Mouse (Mus musculus) adrenal gland, adult 10 weeks (tissue): ENCODE results near the gene Tsnax. TPM values are rescaled to one million over a fixed set of nuclear protein-coding genes. Genes with fewer than 3 reads are reported as not detected.

Experiments
- polyA plus RNA-seq: library from polyadenylated mRNA; stranded (reverse); fragments of 350-450 nt; fragmentation: Illumina TruSeq; extraction: RNeasy Lipid Tissue Mini Kit (QIAGEN cat#74804); gene quantifications from one replicate; pipeline ENCODE4 v1.2.3, GENCODE M21; 2014; ENCODE audit warnings: low read depth, low replicate concordance

Tsnax gene
- polyA plus RNA-seq, result 71.2 TPM

GRCm38 (mm10) chr8:125012695-125013627, at the start of gene Tsnax:
TSS of gene Tsnax (plus strand) at chr8:125012997.

GRCm38 (mm10) chr8:125053505-125054435, 41.0 kb downstream of the Tsnax start, which contains the start of gene Disc1:
TSS of gene Disc1 (plus strand) at chr8:125054195.

Other genes starting within 250 kb of the Tsnax start
- gene Trim67, start 219.9 kb upstream of the Tsnax start, polyA plus RNA-seq, result 0.17 TPM
- gene Gnpat, start 150.0 kb upstream of the Tsnax start, polyA plus RNA-seq, result 87.4 TPM
- 45.0 TPM for gene 2810004N23Rik, start 149.9 kb upstream of the Tsnax start, polyA plus RNA-seq
- 15.7 TPM for gene Exoc8, start 115.3 kb upstream of the Tsnax start, polyA plus RNA-seq
- 19.3 TPM for gene Sprtn, start 115.1 kb upstream of the Tsnax start, polyA plus RNA-seq
- gene Egln1, start 63.7 kb upstream of the Tsnax start, polyA plus RNA-seq, result 47.9 TPM
- not detected for gene Disc1, start 41.2 kb downstream of the Tsnax start, polyA plus RNA-seq